Comparison of ENCODE assay signal across 25 mouse cellular contexts in the genomic region with DNA sequence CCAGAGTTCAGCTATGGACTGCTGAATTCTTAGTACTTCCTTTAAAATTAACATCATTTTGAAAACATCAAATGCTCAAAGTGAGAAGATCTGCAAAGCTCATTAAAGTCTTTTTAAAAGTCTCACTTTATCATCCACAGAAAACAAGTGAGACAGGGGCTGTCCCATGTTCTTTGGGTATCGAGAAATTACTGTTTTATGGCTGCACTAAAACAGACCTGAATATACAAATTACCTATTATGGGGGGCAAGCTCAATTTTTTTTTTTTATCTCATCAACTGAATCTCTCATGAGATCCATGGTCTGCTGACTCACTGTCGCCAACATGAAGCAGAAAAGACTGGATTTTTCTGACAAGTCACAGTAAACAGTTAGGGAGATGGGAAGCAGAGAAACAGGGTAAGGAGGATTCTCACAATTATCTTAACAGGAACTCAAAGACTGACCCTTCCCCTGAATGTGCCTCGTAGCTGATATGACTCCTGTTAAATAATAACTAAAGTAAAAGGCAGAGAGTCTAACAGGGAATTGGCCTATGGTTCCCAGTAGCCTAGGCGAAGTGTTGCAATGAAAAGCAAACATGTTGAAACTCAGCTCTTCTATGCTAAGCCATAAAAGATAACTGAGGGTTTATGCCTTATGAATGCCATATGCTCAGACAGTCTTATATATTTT. TPM values are rescaled to one million over a fixed set of nuclear protein-coding genes. Genes with fewer than 3 reads are reported as not detected.
DNase-seq lines count a peak whose midpoint lies in the region; ATAC-seq and TF ChIP-seq lines count a peak whose summit lies in the region.
"Had no signal": no experiment of that assay in that cellular context is flagged by ENCODE, and none has a peak within 500 bp of the region (broad histone marks: within the 10 kb centered on the region; RNA-seq: fewer than 3 reads in every experiment).

No protein-coding gene starts in this region.

- no peaks in the 10 kb centered on the region for H3K4me1 ChIP-seq in lung, postnatal 0 days (ENCODE audit: insufficient read depth, low read depth, low read length)
- H3K4me1 ChIP-seq in liver, embryonic 15.5 days (replicated peaks), result no peaks in the 10 kb centered on the region
- no peaks in the 10 kb centered on the region for H3K4me1 ChIP-seq in hindbrain, embryonic 13.5 days (replicated peaks)
- H3K4me1 ChIP-seq: embryonic facial prominence, embryonic 13.5 days; forebrain, embryonic 12.5 days; heart, embryonic 15.5 days; limb, embryonic 13.5 days; neural tube, embryonic 13.5 days had no signal

- DNase-seq in heart, adult 11 months, result peak; percentile 37
- no peak for DNase-seq in heart, adult 18-20 months
- peak; percentile 17 for DNase-seq in lung, postnatal 0 days (ENCODE audit: low spot score)
- no peak for DNase-seq in lung, postnatal 25 days (ENCODE audit: low spot score)
- no peak for DNase-seq in embryo, embryonic 10.5 days (ENCODE audit: low spot score)
- DNase-seq: adrenal gland, postnatal 25 days; cerebellum, adult 9-11 months; embryo, embryonic 11 days; gastrocnemius, postnatal 25 days; heart, postnatal 36 days; kidney, postnatal 36 days; thymus, postnatal 14 days had no signal

- no peaks in the 10 kb centered on the region for H3K36me3 ChIP-seq in lung, postnatal 0 days (ENCODE audit: insufficient read depth, low read length)
- H3K36me3 ChIP-seq in liver, embryonic 15.5 days (replicated peaks), result no peaks in the 10 kb centered on the region
- H3K36me3 ChIP-seq in hindbrain, embryonic 13.5 days, result no peaks in the 10 kb centered on the region
- H3K36me3 ChIP-seq: embryonic facial prominence, embryonic 13.5 days; forebrain, embryonic 12.5 days; heart, embryonic 15.5 days; limb, embryonic 13.5 days; neural tube, embryonic 13.5 days had no signal

- no peak overlapping the region for H3K27ac ChIP-seq in lung, postnatal 0 days (ENCODE audit: low read length)
- no peak overlapping the region for H3K27ac ChIP-seq in liver, embryonic 15.5 days (replicated peaks)
- H3K27ac ChIP-seq in hindbrain, embryonic 13.5 days, result no peak overlapping the region
- H3K27ac ChIP-seq: embryonic facial prominence, embryonic 13.5 days; forebrain, embryonic 12.5 days; heart, embryonic 15.5 days; hindbrain, embryonic 14.5 days; limb, embryonic 13.5 days; macrophage; neural tube, embryonic 13.5 days had no signal

- TF ChIP-seq CTCF in lung, postnatal 0 days (IDR thresholded peaks at IDR 0.05), result no peak

- no peaks in the 10 kb centered on the region for H3K9me3 ChIP-seq in lung, postnatal 0 days (ENCODE audit: low read length)
- H3K9me3 ChIP-seq in liver, embryonic 15.5 days (replicated peaks), result no peaks in the 10 kb centered on the region
- no peaks in the 10 kb centered on the region for H3K9me3 ChIP-seq in hindbrain, embryonic 13.5 days
- H3K9me3 ChIP-seq: embryonic facial prominence, embryonic 13.5 days; forebrain, embryonic 12.5 days; heart, embryonic 15.5 days; limb, embryonic 13.5 days; neural tube, embryonic 13.5 days had no signal

- H3K4me3 ChIP-seq in lung, postnatal 0 days (ENCODE audit: low read depth, low read length), result no peak overlapping the region
- no peak overlapping the region for H3K4me3 ChIP-seq in liver, embryonic 15.5 days (replicated peaks)
- no peak overlapping the region for H3K4me3 ChIP-seq in hindbrain, embryonic 13.5 days
- H3K4me3 ChIP-seq: embryonic facial prominence, embryonic 13.5 days; erythroblast, embryonic 14.5 days; forebrain, embryonic 12.5 days; heart, embryonic 15.5 days; limb, embryonic 13.5 days; myocyte; neural tube, embryonic 13.5 days had no signal

- H3K27me3 ChIP-seq in lung, postnatal 0 days (replicated peaks; ENCODE audit: insufficient read depth, low read length), result no peaks in the 10 kb centered on the region
- no peaks in the 10 kb centered on the region for H3K27me3 ChIP-seq in liver, embryonic 15.5 days
- no peaks in the 10 kb centered on the region for H3K27me3 ChIP-seq in hindbrain, embryonic 13.5 days
- H3K27me3 ChIP-seq: embryonic facial prominence, embryonic 13.5 days; forebrain, embryonic 12.5 days; heart, embryonic 15.5 days; limb, embryonic 13.5 days; neural tube, embryonic 13.5 days had no signal

- no peak for TF ChIP-seq EP300 in lung, postnatal 0 days (IDR thresholded peaks at IDR 0.05)

- H3K4me2 ChIP-seq in lung, postnatal 0 days (replicated peaks; ENCODE audit: low read depth, low read length), result no peak overlapping the region
- no peak overlapping the region for H3K4me2 ChIP-seq in liver, embryonic 15.5 days
- H3K4me2 ChIP-seq in hindbrain, embryonic 13.5 days, result no peak overlapping the region
- H3K4me2 ChIP-seq: embryonic facial prominence, embryonic 13.5 days; forebrain, embryonic 12.5 days; heart, embryonic 15.5 days; hindbrain, embryonic 14.5 days; limb, embryonic 13.5 days; neural tube, embryonic 13.5 days had no signal

- 42% methylated on average over 4 of the region's 4 CpGs for WGBS in lung, postnatal 0 days
- WGBS in liver, embryonic 15.5 days (ENCODE audit: insufficient replicate concordance), result 45% methylated on average over 4 of the region's 4 CpGs
- WGBS in hindbrain, embryonic 13.5 days, result 86% methylated on average over 4 of the region's 4 CpGs

- no peak overlapping the region for H3K9ac ChIP-seq in lung, postnatal 0 days (replicated peaks; ENCODE audit: low read depth)
- no peak overlapping the region for H3K9ac ChIP-seq in liver, embryonic 15.5 days
- no peak overlapping the region for H3K9ac ChIP-seq in hindbrain, embryonic 13.5 days
- H3K9ac ChIP-seq: embryonic facial prominence, embryonic 13.5 days; forebrain, embryonic 12.5 days; heart, embryonic 15.5 days; hindbrain, embryonic 14.5 days; limb, embryonic 13.5 days; neural tube, embryonic 13.5 days had no signal

- no peak for ATAC-seq in lung, postnatal 0 days
- peak; percentile 57; the same call in 1 of the 2 replicates for ATAC-seq in liver, embryonic 15.5 days (ENCODE audit: insufficient read depth)
- ATAC-seq in hindbrain, embryonic 13.5 days (ENCODE audit: low FRiP score), result no peak
- ATAC-seq: inflammation-experienced regulatory T-cells, adult 6 months; midbrain, embryonic 16.5 days had no signal

RNA-seq across cellular contexts. Expression of a gene that starts 18.3 kb away (rescaled TPM):
- 100 to 1,000 TPM; 170 to 178 TPM for total RNA-seq in heart, adult 18-20 months (2021)
- 96.4 and 104 TPM in 2 replicates for polyA plus RNA-seq in lung, postnatal 0 days (2015; fragmentation: Nextera tagmentation; extraction: Ambion mirVana)
- 22.4 and 25.5 TPM in 2 replicates for polyA plus RNA-seq in liver, embryonic 15.5 days (2015; fragmentation: Nextera tagmentation; extraction: Ambion mirVana)
- polyA plus RNA-seq in hindbrain, embryonic 13.5 days (2015; fragmentation: Nextera tagmentation; extraction: Ambion mirVana), result 11.0 and 11.6 TPM in 2 replicates
- polyA plus RNA-seq: erythroblast, embryonic 14.5 days; macrophage had no signal

Comparison
In these comparisons a context has a peak if more than half of its experiments do, and no peak if none do; other contexts are left out.
1. DNase-seq: peak in heart, adult 11 months (single experiment) and lung, postnatal 0 days (single experiment); none in heart, adult 18-20 months (0 of 2), lung, postnatal 25 days (single experiment) and embryo, embryonic 10.5 days (single experiment).